ENCODE assay signal across 25 mouse cellular contexts in genomic region chr16:8425736-8426135, GRCm38 (mm10). TPM values are rescaled to one million over a fixed set of nuclear protein-coding genes. Genes with fewer than 3 reads are reported as not detected.
DNase-seq lines count a peak whose midpoint lies in the region; ATAC-seq lines count a peak whose summit lies in the region.
"Had no signal": no experiment of that assay in that cellular context is flagged by ENCODE, and none has a peak within 500 bp of the region (broad histone marks: within the 10 kb centered on the region; RNA-seq: fewer than 3 reads in every experiment).

No protein-coding gene starts in this region.

- H3K4me2 ChIP-seq in midbrain, embryonic 11.5 days: no peak overlapping the region

- peaks cover 35% of the 10 kb centered on the region for H3K27me3 ChIP-seq in midbrain, embryonic 11.5 days (ENCODE audit: control insufficient read depth, insufficient read depth, low read length)
- H3K27me3 ChIP-seq in midbrain, embryonic 10.5 days (ENCODE audit: low read depth, poor library complexity, severe bottlenecking): peaks cover 66% of the 10 kb centered on the region

- no peaks in the 10 kb centered on the region for H3K9me3 ChIP-seq in midbrain, embryonic 11.5 days (ENCODE audit: control insufficient read depth, low read length)
- no peaks in the 10 kb centered on the region for H3K9me3 ChIP-seq in midbrain, embryonic 10.5 days (replicated peaks)
- H3K9me3 ChIP-seq: embryonic facial prominence, embryonic 13.5 days; embryonic facial prominence, embryonic 15.5 days; forebrain, embryonic 10.5 days; forebrain, embryonic 13.5 days; forebrain, embryonic 15.5 days had no signal

- WGBS in midbrain, embryonic 11.5 days: 83% methylated on average over 5 of the region's 5 CpGs
- WGBS in midbrain, embryonic 10.5 days: 81% methylated on average over 5 of the region's 5 CpGs

- H3K4me3 ChIP-seq in midbrain, embryonic 11.5 days (ENCODE audit: low read depth, low read length): no peak overlapping the region
- no peak overlapping the region for H3K4me3 ChIP-seq in midbrain, embryonic 10.5 days
- H3K4me3 ChIP-seq: erythroblast, embryonic 14.5 days had no signal

- no peak overlapping the region for H3K27ac ChIP-seq in midbrain, embryonic 11.5 days (ENCODE audit: low read depth, low read length)
- no peak overlapping the region for H3K27ac ChIP-seq in midbrain, embryonic 10.5 days (replicated peaks)
- H3K27ac ChIP-seq: embryonic facial prominence, embryonic 13.5 days; embryonic facial prominence, embryonic 15.5 days; forebrain, embryonic 10.5 days; forebrain, embryonic 13.5 days; forebrain, embryonic 15.5 days had no signal

- peak; percentile 72 for DNase-seq in heart, adult 11 months
- DNase-seq in heart, adult 8-10 months (ENCODE audit: low spot score): no peak
- DNase-seq in midbrain, embryonic 11.5 days (ENCODE audit: low spot score, missing footprints): peak; percentile 83
- no peak for DNase-seq in midbrain, embryonic 10.5 days (ENCODE audit: low spot score)
- DNase-seq in urinary bladder, adult 2 months (ENCODE audit: low spot score): peak; percentile 2
- DNase-seq in urinary bladder, postnatal 14 days (ENCODE audit: low spot score): no peak
- DNase-seq in neural tube, embryonic 10.5 days (ENCODE audit: extremely low spot score, low spot score): no peak
- DNase-seq: cerebellum, adult 11 months; cerebellum, adult 8-10 months; cerebellum, adult 9-11 months; embryo, embryonic 11 days had no signal

- no peak overlapping the region for H3K9ac ChIP-seq in midbrain, embryonic 11.5 days (ENCODE audit: low read length)
- H3K9ac ChIP-seq: embryonic facial prominence, embryonic 15.5 days; forebrain, embryonic 13.5 days; forebrain, embryonic 15.5 days had no signal

- H3K4me1 ChIP-seq in midbrain, embryonic 11.5 days (ENCODE audit: control insufficient read depth, insufficient read depth, low read length): peaks cover 4% of the 10 kb centered on the region
- H3K4me1 ChIP-seq in midbrain, embryonic 10.5 days: peaks cover 12% of the 10 kb centered on the region

- ATAC-seq in midbrain, embryonic 11.5 days (ENCODE audit: low FRiP score): no peak
- ATAC-seq: forebrain, embryonic 13.5 days; forebrain, embryonic 15.5 days had no signal

- no peaks in the 10 kb centered on the region for H3K36me3 ChIP-seq in midbrain, embryonic 11.5 days (ENCODE audit: control insufficient read depth, insufficient read depth, low read length)
- H3K36me3 ChIP-seq in midbrain, embryonic 10.5 days: no peaks in the 10 kb centered on the region
- H3K36me3 ChIP-seq: embryonic facial prominence, embryonic 13.5 days; embryonic facial prominence, embryonic 15.5 days; forebrain, embryonic 10.5 days; forebrain, embryonic 15.5 days had no signal

RNA-seq across cellular contexts. Expression of gene Tmem114, which starts 0.8 kb away (rescaled TPM):
- not detected for total RNA-seq in heart, adult 8-10 months (2022)
- polyA plus RNA-seq in midbrain, embryonic 11.5 days (2014; fragmentation: Nextera tagmentation; extraction: Ambion mirVana): not detected in 2 replicates
- not detected in 2 replicates for polyA plus RNA-seq in midbrain, embryonic 10.5 days (2016; fragmentation: Nextera tagmentation; extraction: Ambion mirVana)
- polyA plus RNA-seq in urinary bladder, adult 2 months (2012; rRNA removed): 0.04 TPM in 1 of 2 replicates, not detected in the other
- total RNA-seq: adrenal gland, adult 2 months; adrenal gland, postnatal 10 days; adrenal gland, postnatal 25 days; common myeloid progenitor, adult 5-6 weeks; ES-E14; MEL had no signal
- polyA plus RNA-seq: adrenal gland, adult 2 months; C2C12; embryonic facial prominence, embryonic 11.5 days; embryonic facial prominence, embryonic 13.5 days; embryonic facial prominence, embryonic 15.5 days; erythroblast, embryonic 14.5 days; forebrain, embryonic 13.5 days; forebrain, embryonic 15.5 days had no signal

RNA-seq across cellular contexts. Expression of gene Mettl22, which starts 44.9 kb away (rescaled TPM):
- 10 to 100 TPM; 30.7 to 41.3 (median 34.9) TPM for total RNA-seq in heart, adult 8-10 months (2022)
- polyA plus RNA-seq in midbrain, embryonic 11.5 days (2014; fragmentation: Nextera tagmentation; extraction: Ambion mirVana): 17.6 and 24.3 TPM in 2 replicates
- 23.6 and 25.7 TPM in 2 replicates for polyA plus RNA-seq in midbrain, embryonic 10.5 days (2016; fragmentation: Nextera tagmentation; extraction: Ambion mirVana)
- 26.1 and 28.4 TPM in 2 replicates for polyA plus RNA-seq in urinary bladder, adult 2 months (2012; rRNA removed)

Comparison
In these comparisons a context has a peak if more than half of its experiments do, and no peak if none do; other contexts are left out.
1. DNase-seq: peak in heart, adult 11 months (single experiment), midbrain, embryonic 11.5 days (single experiment) and urinary bladder, adult 2 months (single experiment); none in heart, adult 8-10 months (single experiment), midbrain, embryonic 10.5 days (single experiment), urinary bladder, postnatal 14 days (single experiment) and neural tube, embryonic 10.5 days (single experiment).